Mouse (Mus musculus): ENCODE data around the gene Rabggta.

DNA sequence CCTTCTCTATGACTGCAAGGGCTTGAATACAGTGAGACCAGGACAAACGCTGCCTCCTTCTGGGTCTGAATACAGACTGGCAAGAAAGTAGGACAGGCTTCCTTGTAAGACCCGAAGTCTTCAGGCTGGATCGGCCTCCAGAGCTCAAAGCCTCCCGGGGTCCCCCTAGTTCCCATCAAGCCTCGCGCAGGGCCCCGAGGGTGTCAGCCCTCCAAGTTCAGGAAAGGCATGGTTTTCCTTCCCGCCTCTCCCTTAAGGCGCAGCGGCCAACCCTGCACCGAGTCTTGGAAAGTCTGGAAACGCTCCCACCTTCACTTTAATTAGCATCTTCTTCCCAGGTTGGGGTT, 50.6 kb downstream of the Rabggta start:
- TF ChIP-seq POLR2A (IDR thresholded peaks at IDR 0.05; ENCODE audit: control insufficient read depth, low read depth, low read length) = no peak
- TF ChIP-seq CTCF (IDR thresholded peaks at IDR 0.05; ENCODE audit: control insufficient read depth, insufficient read depth, insufficient replicate concordance, low read depth, low read length) = no peak
